Comparison of ENCODE assay signal across 26 mouse cellular contexts in the genomic region with DNA sequence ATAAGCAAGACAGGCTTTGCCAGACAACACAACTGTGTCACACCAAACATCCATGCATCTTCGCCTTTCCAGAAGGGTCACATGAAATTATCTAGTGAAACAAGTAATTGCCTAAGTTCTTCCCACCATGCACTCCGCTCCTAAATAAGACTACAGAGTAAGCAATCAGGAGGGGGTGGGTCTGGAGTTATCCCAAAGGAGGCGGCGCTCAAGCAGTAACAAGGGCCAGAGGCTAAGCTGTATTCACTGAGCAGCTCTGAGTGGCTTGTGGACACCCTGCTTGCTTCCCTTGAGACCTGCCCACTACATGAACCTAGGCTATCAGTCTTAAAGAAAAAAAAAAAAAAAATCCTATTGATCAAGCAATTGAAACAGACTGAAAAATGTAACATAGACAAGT. TPM values are rescaled to one million over a fixed set of nuclear protein-coding genes. Genes with fewer than 3 reads are reported as not detected.
DNase-seq lines count a peak whose midpoint lies in the region; ATAC-seq and TF ChIP-seq lines count a peak whose summit lies in the region.
"Had no signal": no experiment of that assay in that cellular context is flagged by ENCODE, and none has a peak within 500 bp of the region (broad histone marks: within the 10 kb centered on the region; RNA-seq: fewer than 3 reads in every experiment).

No protein-coding gene starts in this region.

- H3K36me3 ChIP-seq in kidney, embryonic 16.5 days (ENCODE audit: insufficient read depth, low read length): peaks cover 4% of the 10 kb centered on the region
- no peaks in the 10 kb centered on the region for H3K36me3 ChIP-seq in myocyte (ENCODE audit: control insufficient read depth, insufficient read depth)
- H3K36me3 ChIP-seq: G1E; lung, embryonic 15.5 days had no signal

- peak; percentile 19 to 21 for DNase-seq in heart, adult 18-20 months
- DNase-seq in heart, postnatal 25 days (ENCODE audit: low spot score): no peak
- DNase-seq in kidney, adult 11 months: peak; percentile 11
- DNase-seq in lung, adult 18-20 months: peak; percentile 46 to 55
- no peak for DNase-seq in lung, postnatal 25 days (ENCODE audit: low spot score)
- DNase-seq: cerebellum, adult 18-20 months; cerebellum, postnatal 14 days; forebrain, postnatal 0 days; gastrocnemius, postnatal 25 days; left cerebral cortex, postnatal 4 days; right cerebral cortex, postnatal 14 days had no signal

- no peak for TF ChIP-seq POLR2A in myocyte (IDR thresholded peaks at IDR 0.05; ENCODE audit: insufficient read length, low read depth)

- 93% methylated on average over 4 of the region's 4 CpGs for WGBS in kidney, embryonic 16.5 days

- H3K4me1 ChIP-seq in kidney, embryonic 16.5 days (ENCODE audit: insufficient read depth, low read length): peaks cover 12% of the 10 kb centered on the region
- H3K4me1 ChIP-seq: lung, embryonic 15.5 days; midbrain, embryonic 13.5 days had no signal

- H3ac ChIP-seq in myocyte (ENCODE audit: control insufficient read depth, insufficient read length): no peak overlapping the region

- no peak overlapping the region for H3K4me2 ChIP-seq in kidney, embryonic 16.5 days (replicated peaks; ENCODE audit: low read depth, low read length)
- H3K4me2 ChIP-seq in myocyte (ENCODE audit: low read depth): peak overlapping the region; percentile 75
- H3K4me2 ChIP-seq: limb, embryonic 15.5 days; lung, embryonic 15.5 days; midbrain, embryonic 13.5 days had no signal

- no peak overlapping the region for H3K4me3 ChIP-seq in kidney, embryonic 16.5 days (ENCODE audit: low read length)
- H3K4me3 ChIP-seq in myocyte: no peak overlapping the region
- H3K4me3 ChIP-seq: forebrain, embryonic 10.5 days; limb, embryonic 15.5 days; lung, embryonic 15.5 days; midbrain, embryonic 13.5 days had no signal

- peaks cover 62% of the 10 kb centered on the region for H3K79me2 ChIP-seq in myocyte (ENCODE audit: control insufficient read depth, insufficient read depth)

- no peaks in the 10 kb centered on the region for H3K9me3 ChIP-seq in kidney, embryonic 16.5 days (ENCODE audit: low read length)
- H3K9me3 ChIP-seq: forebrain, embryonic 10.5 days; G1E; limb, embryonic 15.5 days; lung, embryonic 15.5 days; megakaryocyte, embryonic 14.5 days; midbrain, embryonic 13.5 days had no signal

- intact Hi-C loops in heart, postnatal 25 days (cut with DNase I): no loop called here

- H3K27me3 ChIP-seq in kidney, embryonic 16.5 days (ENCODE audit: insufficient read depth, low read length): no peaks in the 10 kb centered on the region
- H3K27me3 ChIP-seq in myocyte (ENCODE audit: control insufficient read depth, insufficient read depth, insufficient read length): no peaks in the 10 kb centered on the region
- H3K27me3 ChIP-seq: CH12.LX; limb, embryonic 15.5 days; lung, embryonic 15.5 days; midbrain, embryonic 13.5 days; Patski had no signal

- no peak overlapping the region for H3K9ac ChIP-seq in kidney, embryonic 16.5 days (replicated peaks; ENCODE audit: low read length)
- H3K9ac ChIP-seq: forebrain, postnatal 0 days; limb, embryonic 15.5 days; liver, embryonic 14.5 days; lung, embryonic 15.5 days; midbrain, embryonic 13.5 days had no signal

- no peak for ATAC-seq in kidney, embryonic 16.5 days (ENCODE audit: low FRiP score, low TSS enrichment)
- ATAC-seq: forebrain, postnatal 0 days; hindbrain, postnatal 0 days; intestine, embryonic 16.5 days; midbrain, embryonic 13.5 days; Patski had no signal

- no peak overlapping the region for H3K27ac ChIP-seq in kidney, embryonic 16.5 days (ENCODE audit: low read length)
- H3K27ac ChIP-seq: forebrain, embryonic 10.5 days; hindbrain, postnatal 0 days; limb, embryonic 15.5 days; liver, embryonic 14.5 days; lung, embryonic 15.5 days; midbrain, embryonic 13.5 days; stomach, postnatal 0 days had no signal

TF ChIP-seq in myocyte, 11 proteins besides CTCF, POLR2A, EP300 and RAD21:
- no peak for TF ChIP-seq SRF (IDR thresholded peaks at IDR 0.05; ENCODE audit: control insufficient read depth, insufficient read length, low read depth)
- TF ChIP-seq MYOD1 (IDR thresholded peaks at IDR 0.05; ENCODE audit: control insufficient read depth in 1 of 3, insufficient read length in 2 of 3, low read depth in 2 of 3): no peak
- no peak for TF ChIP-seq MAX (IDR thresholded peaks at IDR 0.05; ENCODE audit: low read depth)
- TF ChIP-seq USF1 (IDR thresholded peaks at IDR 0.05; ENCODE audit: low read depth): no peak

RNA-seq across cellular contexts. Expression of a gene that starts 44.9 kb away (rescaled TPM):
- total RNA-seq in heart, adult 18-20 months (2021): 1 to 10 TPM; 4.1 to 6.1 TPM
- total RNA-seq in heart, postnatal 25 days (2021): 1 to 10 TPM; 5.1 to 9.7 TPM
- 84.5 and 98.6 TPM in 2 replicates for polyA plus RNA-seq in kidney, embryonic 16.5 days (2015; fragmentation: Nextera tagmentation; extraction: Ambion mirVana)
- polyA plus RNA-seq in myocyte (2012; fragmentation: generic; extraction: Trizol): 12.2 TPM
- total RNA-seq: monocyte, adult 5-6 weeks had no signal

Comparison
In these comparisons a context has a peak if more than half of its experiments do, and no peak if none do; other contexts are left out.
1. DNase-seq: peak in heart, adult 18-20 months (2 of 2), kidney, adult 11 months (single experiment) and lung, adult 18-20 months (2 of 2); none in heart, postnatal 25 days (single experiment) and lung, postnatal 25 days (single experiment).